Mouse (Mus musculus) gastrocnemius, adult 2 months (tissue): ENCODE data around the gene Hlcs. TPM values are rescaled to one million over a fixed set of nuclear protein-coding genes. Genes with fewer than 3 reads are reported as not detected.
A peak's percentile ranks its signal among the peaks of the same experiment; 100 is the strongest.

Experiments
- DNase-seq: peaks from one replicate; pipeline ENCODE4 v3.0.0; 2022
- H3K27ac ChIP-seq: fragments of 200-600 bp; 2 replicates; pipeline ENCODE4 v1.8.1; 2022; ENCODE audit warnings: mild to moderate bottlenecking
- H3K4me3 ChIP-seq: fragments of 200-600 bp; 2 replicates; pipeline ENCODE4 v1.8.1; 2022; ENCODE audit warnings: mild to moderate bottlenecking, moderate library complexity
- CTCF ChIP-seq: fragments of 200-600 bp; IDR thresholded peaks from 2 replicates; pipeline ENCODE4 v1.8.1; 2022; ENCODE audit warnings: antibody characterized with exemption, mild to moderate bottlenecking, moderate library complexity
- intact Hi-C: fragments of 180-260 bp; cut with DNase I; formaldehyde crosslinking; loops from one replicate; pipeline ENCODE4 v1.15.1; 2025
- total RNA-seq, 2 experiments: library from RNA; stranded (reverse); gene quantifications; 2 replicates each; pipeline ENCODE4 v1.2.3; 2021

Gene Hlcs
- total RNA-seq, 2 experiments from 2014 or later = 7.5 to 10.3 TPM

DNA sequence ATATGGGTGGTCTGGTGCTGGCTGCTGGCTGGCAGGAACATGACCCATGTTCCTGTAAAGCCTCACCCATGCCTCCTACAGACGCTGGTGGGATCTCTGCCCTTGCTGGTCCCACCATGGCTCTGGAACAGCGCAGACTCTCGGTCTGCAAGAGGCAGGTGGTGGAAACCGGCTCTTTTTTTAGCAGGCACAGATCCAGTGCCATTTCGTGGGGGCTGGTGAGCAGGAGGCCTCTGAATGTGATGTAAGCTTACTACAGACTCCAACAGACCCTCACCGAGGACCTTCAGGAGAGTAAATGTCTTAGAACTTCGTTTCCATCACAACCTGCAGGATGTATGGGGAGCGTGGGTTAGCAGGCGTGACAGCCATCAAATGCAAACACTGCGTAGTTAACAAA, 172.6 kb downstream of the Hlcs start:
- DNase-seq = no peak
- Histone ChIP-seq H3K27ac (no peak overlapping the region), H3K4me3 (no peak overlapping the region)
- no peak for TF ChIP-seq CTCF
- intact Hi-C loops = no loop called here

GRCm38 (mm10) chr16:94134218-94134617, 179.2 kb downstream of the Hlcs start:
- Histone ChIP-seq H3K4me3 (no peak overlapping the region), H3K27ac (no peak overlapping the region)
- no peak for TF ChIP-seq CTCF
- intact Hi-C loops = no loop called here
- DNase-seq = no peak

GRCm38 (mm10) chr16:94128236-94128835, 185.0 kb downstream of the Hlcs start:
- Histone ChIP-seq H3K4me3 (no peak overlapping the region), H3K27ac (no peak overlapping the region)
- intact Hi-C loops = no loop called here
- no peak for TF ChIP-seq CTCF
- DNase-seq = no peak

DNA sequence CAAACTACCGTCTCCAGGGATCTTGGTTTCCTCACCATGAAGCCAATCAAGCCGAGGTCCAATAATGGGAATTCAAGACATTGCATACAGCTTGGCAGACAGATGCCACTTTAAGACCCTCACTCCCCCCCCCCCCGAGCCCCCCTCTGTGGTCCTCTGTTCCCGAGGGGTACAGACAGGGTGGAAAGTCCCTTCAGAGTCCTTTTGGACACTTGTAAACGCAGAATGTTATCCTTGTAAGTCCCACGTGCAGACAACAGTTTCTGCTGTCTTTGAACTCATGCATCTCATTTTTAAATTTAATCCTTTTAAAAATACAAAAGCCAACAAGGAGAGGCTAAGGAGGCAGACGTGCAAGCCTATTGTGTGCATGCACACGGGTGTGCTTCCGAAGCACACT, 187.2 kb downstream of the Hlcs start:
- DNase-seq = no peak
- no peak overlapping the region for H3K27ac ChIP-seq
- no peak for TF ChIP-seq CTCF
- no peak overlapping the region for H3K4me3 ChIP-seq
- intact Hi-C loops = no loop called here

DNA sequence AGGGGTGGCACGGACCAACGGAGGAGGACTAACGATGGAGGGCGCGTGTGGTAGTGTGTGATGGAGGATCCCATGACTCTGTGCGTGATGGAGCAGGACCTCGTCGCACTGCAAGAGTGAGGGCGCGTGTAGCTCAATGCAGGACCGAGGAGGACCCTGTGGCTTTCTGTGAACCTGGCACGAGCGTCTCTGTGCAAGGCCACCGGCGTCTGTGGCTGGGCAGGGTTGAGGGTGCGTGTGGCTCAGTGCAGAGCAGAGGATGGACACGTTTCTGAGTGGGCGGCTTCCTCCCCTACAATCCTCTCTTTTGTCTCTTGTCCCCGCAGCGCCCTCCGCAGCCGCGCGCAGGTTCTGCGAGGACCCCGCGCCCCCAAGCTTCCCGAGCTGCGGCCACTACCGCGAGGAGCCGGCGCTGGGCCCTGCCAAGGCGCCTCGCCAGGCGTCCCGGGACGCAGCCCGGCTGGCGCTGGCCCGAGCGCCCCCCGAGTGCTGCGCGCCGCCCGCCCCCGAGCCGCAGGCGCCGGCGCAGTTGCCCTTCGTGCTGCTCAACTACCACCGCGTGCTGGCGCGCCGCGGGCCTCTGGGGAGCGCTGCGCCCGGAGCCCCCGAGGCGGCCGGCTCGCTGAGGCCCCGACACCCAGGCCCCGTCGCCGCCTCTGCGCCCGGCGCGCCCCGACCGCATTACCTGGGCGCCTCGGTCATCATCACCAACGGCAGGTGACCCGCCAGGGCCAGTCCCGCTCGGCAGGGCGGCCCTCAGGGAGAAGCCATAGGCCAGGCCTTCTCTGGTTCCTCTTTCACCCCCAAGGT, 188.0 kb downstream of the Hlcs start:
- Histone ChIP-seq H3K4me3 (peak overlapping the region; percentile 19; the same call in 1 of the 2 replicates), H3K27ac (no peak overlapping the region)
- intact Hi-C loops = no loop called here
- TF ChIP-seq CTCF = no peak
- DNase-seq = no peak

GRCm38 (mm10) chr16:94123247-94123646, 190.1 kb downstream of the Hlcs start:
- intact Hi-C loops = no loop called here
- H3K27ac ChIP-seq = no peak overlapping the region
- no peak for TF ChIP-seq CTCF
- H3K4me3 ChIP-seq = no peak overlapping the region
- DNase-seq = peak; percentile 70

- no peak overlapping the region for H3K4me3 ChIP-seq
- DNase-seq = no peak
- H3K27ac ChIP-seq = no peak overlapping the region
- intact Hi-C loops = no loop called here
- no peak for TF ChIP-seq CTCF
Measured at GRCm38 (mm10) chr16:94122347-94122746, 191.0 kb downstream of the Hlcs start.

DNA sequence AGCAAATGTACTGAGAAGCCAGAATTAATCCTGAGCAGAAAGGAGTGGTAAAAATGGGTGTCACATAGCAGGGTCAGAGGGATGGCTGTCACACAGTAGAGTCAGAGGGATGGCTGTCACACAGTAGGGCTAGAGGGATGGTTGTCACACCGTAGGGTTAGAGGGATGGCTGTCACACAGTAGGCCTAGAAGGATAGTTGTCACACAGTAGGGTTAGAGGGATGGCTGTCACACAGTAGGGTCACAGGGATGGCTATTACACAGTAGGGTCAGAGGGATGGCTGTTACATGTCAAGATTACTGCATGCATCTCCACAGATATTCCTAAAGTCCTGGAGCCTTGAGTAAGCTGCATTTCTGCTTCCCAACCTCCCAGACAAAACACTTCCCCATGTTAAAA, 195.0 kb downstream of the Hlcs start:
- intact Hi-C loops = no loop called here
- no peak overlapping the region for H3K4me3 ChIP-seq
- TF ChIP-seq CTCF = no peak
- no peak for DNase-seq
- H3K27ac ChIP-seq = no peak overlapping the region

DNA sequence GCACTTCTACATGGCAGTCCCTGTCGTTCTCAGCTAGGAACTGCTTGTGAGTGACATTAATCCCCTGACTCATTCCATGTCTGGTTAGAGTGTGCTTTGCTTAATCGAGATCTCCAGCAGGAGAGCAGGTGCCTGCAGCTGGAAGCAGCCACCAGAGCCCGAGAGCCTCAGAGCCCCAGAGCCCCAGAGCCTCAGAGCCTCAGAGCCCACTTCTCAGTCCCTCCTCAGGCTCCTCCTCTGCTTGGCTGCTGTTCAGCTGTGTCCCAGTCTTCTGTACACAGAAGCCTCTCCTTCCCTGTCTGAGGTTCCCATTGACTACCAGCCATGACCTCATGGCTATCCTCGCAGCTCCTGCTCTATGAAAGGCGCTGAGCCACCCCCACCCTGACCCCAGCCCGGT, 196.0 kb downstream of the Hlcs start:
- no peak for DNase-seq
- intact Hi-C loops = no loop called here

GRCm38 (mm10) chr16:94114693-94115092, 198.7 kb downstream of the Hlcs start:
- no peak for TF ChIP-seq CTCF
- no peak overlapping the region for H3K4me3 ChIP-seq
- no peak for DNase-seq
- no peak overlapping the region for H3K27ac ChIP-seq
- intact Hi-C loops = no loop called here

More for the DNA sequence above, 196.0 kb downstream of the Hlcs start:
- Histone ChIP-seq H3K27ac (no peak overlapping the region), H3K4me3 (no peak overlapping the region)
- no peak for TF ChIP-seq CTCF

GRCm38 (mm10) chr16:94113160-94113559, 200.2 kb downstream of the Hlcs start:
- no peak overlapping the region for H3K4me3 ChIP-seq
- no peak overlapping the region for H3K27ac ChIP-seq
- no peak for DNase-seq
- intact Hi-C loops = no loop called here
- TF ChIP-seq CTCF = no peak

GRCm38 (mm10) chr16:94097724-94098455, 215.5 kb downstream of the Hlcs start:
- intact Hi-C loops = no loop called here
- no peak for DNase-seq

GRCm38 (mm10) chr16:94096479-94096878, 216.9 kb downstream of the Hlcs start:
- H3K4me3 ChIP-seq = no peak overlapping the region
- no peak for DNase-seq
- intact Hi-C loops = no loop called here
- no peak for TF ChIP-seq CTCF
- no peak overlapping the region for H3K27ac ChIP-seq

More at GRCm38 (mm10) chr16:94097724-94098455, 215.5 kb downstream of the Hlcs start:
- Histone ChIP-seq H3K4me3 (no peak overlapping the region), H3K27ac (no peak overlapping the region)
- TF ChIP-seq CTCF = no peak
